Mouse (Mus musculus) G1E (cell line): Measurements from ENCODE around the gene Tmem120a.

Source experiments
- CTCF ChIP-seq: IDR thresholded peaks from 2 replicates; pipeline ENCODE4 v1.5.1; 2012; ENCODE audit warnings: low read depth, low read length, inconsistent platforms, mixed read lengths
- GATA1 ChIP-seq: IDR thresholded peaks from 2 replicates; pipeline ENCODE4 v1.6.1; 2012; ENCODE audit warnings: borderline replicate concordance, low read length, inconsistent platforms, mixed read lengths
- GATA2 ChIP-seq: IDR thresholded peaks from 2 replicates; pipeline ENCODE4 v1.6.1; 2012; ENCODE audit warnings: low read depth, low read length, inconsistent platforms, borderline replicate concordance
- POLR2AphosphoS5 ChIP-seq: IDR thresholded peaks from 2 replicates; pipeline ENCODE4 v1.6.1; 2012; ENCODE audit warnings: low read depth, low read length, inconsistent platforms; ENCODE audit not compliant: insufficient replicate concordance
- TAL1 ChIP-seq: conservative IDR thresholded peaks from 2 replicates; pipeline ENCODE4 v1.6.1; 2012; ENCODE audit warnings: low read depth, low read length, inconsistent platforms, mixed read lengths

DNA sequence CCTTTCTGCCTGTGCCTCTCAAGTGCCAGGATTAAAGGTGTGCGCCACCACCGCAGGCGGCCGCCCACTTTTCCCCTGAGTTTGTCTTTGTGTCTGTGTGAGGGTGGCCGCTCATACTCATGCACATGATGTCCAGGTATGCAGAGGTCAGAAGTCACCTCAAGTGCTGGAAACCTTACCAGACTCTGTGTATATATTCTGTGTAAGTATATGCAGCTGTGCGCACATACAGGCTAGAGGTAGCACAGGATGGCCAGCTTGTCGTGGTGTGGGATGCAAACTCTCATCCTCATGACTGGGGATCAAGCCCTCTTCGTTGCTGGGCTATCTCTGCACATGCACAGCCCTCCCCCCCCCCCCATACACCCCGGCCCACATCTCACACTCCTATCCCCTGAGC is 16.4 kb downstream of the Tmem120a start:
- TF ChIP-seq CTCF, result no peak
- TF ChIP-seq GATA1, result no peak
- TF ChIP-seq GATA2, result no peak
- no peak for TF ChIP-seq TAL1
- TF ChIP-seq POLR2AphosphoS5, result no peak
